Mouse (Mus musculus): ENCODE data around the gene Naaladl2. TPM values are rescaled to one million over a fixed set of nuclear protein-coding genes. Genes with fewer than 3 reads are reported as not detected.

The Naaladl2 gene
- total and polyA plus RNA-seq, 3 experiments = 0.13 TPM; not detected in 2

DNA sequence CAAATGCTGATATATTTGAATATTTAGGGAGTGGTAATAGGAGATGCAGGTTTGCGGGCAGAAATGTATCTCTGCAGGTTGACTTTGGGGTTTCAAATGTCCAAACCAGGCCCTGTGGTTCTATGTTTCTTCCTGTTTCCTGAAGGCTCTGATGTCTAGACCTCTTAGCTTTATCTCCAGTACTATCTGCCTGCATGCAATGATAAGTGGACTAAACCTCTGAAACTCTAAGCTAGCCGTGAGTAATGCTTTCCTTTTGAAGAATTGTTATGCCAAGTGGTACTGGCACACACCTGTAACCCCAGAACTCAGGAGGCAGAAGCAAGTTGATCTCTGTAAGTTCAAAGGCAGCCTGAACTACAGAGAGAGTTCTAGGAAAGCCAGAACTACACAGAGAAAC lies 291.1 kb downstream of the Naaladl2 start:
- no peaks in the 10 kb centered on the region for H3K36me3 ChIP-seq (replicated peaks in 1 of 2; ENCODE audit: control insufficient read depth in 1 of 2, insufficient read depth in 1 of 2, low read length in 1 of 2)
- dilution Hi-C loops (cut with MboI; ENCODE audit: extremely low pct_ligation_motif_present, extremely low pct_unique_long_range_greater_than_20kb, low sequenced_read_pairs) = no loop called here
- no peaks in the 10 kb centered on the region for H3K4me1 ChIP-seq (ENCODE audit: control insufficient read depth in 1 of 2, insufficient read depth in 2 of 2)
- TF ChIP-seq ZNF384 (IDR thresholded peaks at IDR 0.05; ENCODE audit: low read depth, low read length) (no peak), MEF2A (IDR thresholded peaks at IDR 0.05; ENCODE audit: borderline replicate concordance, low read depth, low read length) (no peak)
- H3K4me3 ChIP-seq (replicated peaks in 1 of 3; ENCODE audit: low read depth in 2 of 3, low read length in 2 of 3, poor library complexity in 1 of 3) = no peak overlapping the region
- H3K79me2 ChIP-seq (replicated peaks; ENCODE audit: control insufficient read depth, extremely low read depth, insufficient read depth, poor library complexity, severe bottlenecking) = no peaks in the 10 kb centered on the region
- DNase-seq (ENCODE audit: extremely low read depth) = no peak
- no peak overlapping the region for H3K4me2 ChIP-seq (ENCODE audit: insufficient read depth, low read depth, poor library complexity, severe bottlenecking)
- no peak overlapping the region for H3K27ac ChIP-seq (ENCODE audit: insufficient read depth, low read depth)
- H3K9me3 ChIP-seq (replicated peaks; ENCODE audit: low read length) = peaks cover 26% of the 10 kb centered on the region
- no peak overlapping the region for H3K9ac ChIP-seq (ENCODE audit: insufficient read depth, low read depth)
- in situ Hi-C loops (cut with MboI; ENCODE audit: low pct_ligation_motif_present, low pct_unique_long_range_greater_than_20kb, low sequenced_read_pairs) = no loop called here
- H3K27me3 ChIP-seq (replicated peaks) = no peaks in the 10 kb centered on the region

DNA sequence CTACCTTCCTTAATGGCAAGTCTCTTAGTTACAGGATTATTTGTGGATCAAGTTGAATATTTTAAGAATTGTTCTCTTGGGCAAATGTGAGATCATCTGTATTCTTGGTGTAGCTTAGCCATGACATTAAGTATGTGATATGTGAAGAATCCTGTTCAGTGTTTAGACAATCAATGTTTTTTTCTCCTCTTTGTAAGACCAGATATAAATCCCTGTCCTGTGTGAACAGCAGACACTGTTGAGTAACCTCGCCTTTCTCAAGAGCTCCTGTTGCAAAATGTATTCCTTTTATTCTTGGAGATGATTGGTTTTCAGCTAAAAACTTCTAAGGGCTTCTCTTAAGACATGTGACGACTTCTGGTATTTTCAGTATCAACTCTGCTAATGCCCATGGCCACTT lies 347.3 kb downstream of the Naaladl2 start:
- Histone ChIP-seq H3K9ac (ENCODE audit: insufficient read depth, low read depth) (no peak overlapping the region), H3K36me3 (replicated peaks in 1 of 2; ENCODE audit: control insufficient read depth in 1 of 2, insufficient read depth in 1 of 2, low read length in 1 of 2) (no peaks in the 10 kb centered on the region), H3K4me3 (replicated peaks in 1 of 3; ENCODE audit: low read depth in 2 of 3, low read length in 2 of 3, poor library complexity in 1 of 3) (no peak overlapping the region), H3K9me3 (replicated peaks; ENCODE audit: low read length) (peaks cover 11% of the 10 kb centered on the region), H3K4me2 (ENCODE audit: insufficient read depth, low read depth, poor library complexity, severe bottlenecking) (no peak overlapping the region), H3K27ac (ENCODE audit: insufficient read depth, low read depth) (no peak overlapping the region), H3K79me2 (replicated peaks; ENCODE audit: control insufficient read depth, extremely low read depth, insufficient read depth, poor library complexity, severe bottlenecking) (no peaks in the 10 kb centered on the region), H3K4me1 (ENCODE audit: control insufficient read depth in 1 of 2, insufficient read depth in 2 of 2) (no peaks in the 10 kb centered on the region), H3K27me3 (replicated peaks) (no peaks in the 10 kb centered on the region)
- in situ Hi-C loops (cut with MboI; ENCODE audit: low pct_ligation_motif_present, low pct_unique_long_range_greater_than_20kb, low sequenced_read_pairs) = no loop called here
- TF ChIP-seq KAT2A (IDR thresholded peaks at IDR 0.05; ENCODE audit: insufficient replicate concordance, low read length) (no peak), MAX (IDR thresholded peaks at IDR 0.05; ENCODE audit: low read length) (no peak), MYC (IDR thresholded peaks at IDR 0.05; ENCODE audit: low read depth, low read length) (no peak), MEF2A (IDR thresholded peaks at IDR 0.05; ENCODE audit: borderline replicate concordance, low read depth, low read length) (no peak), USF1 (IDR thresholded peaks at IDR 0.05; ENCODE audit: low read depth, low read length) (no peak), ZNF384 (IDR thresholded peaks at IDR 0.05; ENCODE audit: low read depth, low read length) (no peak), CHD2 (IDR thresholded peaks at IDR 0.05; ENCODE audit: low read length) (no peak), ETS1 (conservative IDR thresholded peaks at IDR 0.05; ENCODE audit: low read depth, low read length) (no peak), E2F4 (IDR thresholded peaks at IDR 0.05; ENCODE audit: insufficient replicate concordance, low read depth, low read length) (no peak), EP300 (IDR thresholded peaks at IDR 0.05; ENCODE audit: low read length) (no peak), SIN3A (IDR thresholded peaks at IDR 0.05; ENCODE audit: low read length) (no peak), USF2 (conservative IDR thresholded peaks at IDR 0.05; ENCODE audit: low read depth, low read length) (no peak)
- dilution Hi-C loops (cut with MboI; ENCODE audit: extremely low pct_ligation_motif_present, extremely low pct_unique_long_range_greater_than_20kb, low sequenced_read_pairs) = no loop called here
- no peak for DNase-seq (ENCODE audit: extremely low read depth)

DNA sequence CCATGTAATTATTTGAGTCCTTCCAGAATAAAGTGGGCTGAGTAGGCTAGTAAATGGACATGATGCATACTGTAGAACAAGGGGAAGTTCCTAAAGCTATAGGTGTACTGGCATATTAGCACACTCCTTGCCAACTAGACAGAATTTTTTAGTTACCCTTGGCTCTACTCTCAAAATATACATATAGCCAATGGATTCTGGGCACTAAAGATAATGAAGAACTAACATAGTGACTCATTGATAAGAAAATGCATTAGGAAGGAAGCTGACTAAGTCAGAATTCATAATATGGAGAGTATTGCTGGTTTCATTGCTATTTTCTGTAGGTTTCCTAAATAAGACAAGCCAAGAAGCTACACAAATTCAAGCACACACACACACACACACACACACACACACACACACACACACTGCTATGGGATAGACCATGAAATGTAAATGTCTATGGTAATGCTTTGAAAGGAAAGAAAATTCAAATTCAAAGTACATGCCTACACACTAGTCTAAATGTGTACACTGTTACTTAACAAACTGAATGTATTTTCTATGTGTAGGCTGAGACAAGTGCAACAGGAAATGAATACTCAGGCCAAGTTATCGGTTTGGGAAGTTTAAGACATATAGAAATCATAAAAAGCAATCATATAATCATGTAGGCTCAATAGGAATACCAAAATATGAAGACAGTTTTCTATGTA lies 356.5 kb downstream of the Naaladl2 start:
- Histone ChIP-seq H3K4me2 (ENCODE audit: insufficient read depth, low read depth, poor library complexity, severe bottlenecking) (no peak overlapping the region), H3K4me3 (replicated peaks in 1 of 3; ENCODE audit: low read depth in 2 of 3, low read length in 2 of 3, poor library complexity in 1 of 3) (no peak overlapping the region), H3K27me3 (replicated peaks) (no peaks in the 10 kb centered on the region), H3K36me3 (replicated peaks in 1 of 2; ENCODE audit: control insufficient read depth in 1 of 2, insufficient read depth in 1 of 2, low read length in 1 of 2) (no peaks in the 10 kb centered on the region), H3K9ac (ENCODE audit: insufficient read depth, low read depth) (no peak overlapping the region), H3K4me1 (ENCODE audit: control insufficient read depth in 1 of 2, insufficient read depth in 2 of 2) (no peaks in the 10 kb centered on the region), H3K79me2 (replicated peaks; ENCODE audit: control insufficient read depth, extremely low read depth, insufficient read depth, poor library complexity, severe bottlenecking) (no peaks in the 10 kb centered on the region), H3K27ac (ENCODE audit: insufficient read depth, low read depth) (no peak overlapping the region), H3K9me3 (replicated peaks; ENCODE audit: low read length) (peaks cover 31% of the 10 kb centered on the region)
- TF ChIP-seq POLR2AphosphoS2 (IDR thresholded peaks at IDR 0.05; ENCODE audit: low read depth, low read length) (no peak), MYC (IDR thresholded peaks at IDR 0.05; ENCODE audit: low read depth, low read length) (no peak), HCFC1 (IDR thresholded peaks at IDR 0.05; ENCODE audit: low read depth, low read length) (no peak), IRF4 (IDR thresholded peaks at IDR 0.05; ENCODE audit: low read depth, low read length) (no peak), MAZ (IDR thresholded peaks at IDR 0.05; ENCODE audit: low read depth, low read length) (no peak), JUND (conservative IDR thresholded peaks at IDR 0.05; ENCODE audit: low read depth, low read length) (no peak), TCF12 (IDR thresholded peaks at IDR 0.05; ENCODE audit: low read depth, low read length) (no peak), GABPA (IDR thresholded peaks at IDR 0.05; ENCODE audit: insufficient replicate concordance, low read depth, low read length) (no peak), ELF1 (IDR thresholded peaks at IDR 0.05; ENCODE audit: low read depth, low read length) (no peak), ETS1 (conservative IDR thresholded peaks at IDR 0.05; ENCODE audit: low read depth, low read length) (no peak), NELFE (IDR thresholded peaks at IDR 0.05; ENCODE audit: low read depth, low read length) (no peak), PAX5 (IDR thresholded peaks at IDR 0.05; ENCODE audit: low read length) (no peak), CHD1 (IDR thresholded peaks at IDR 0.05; ENCODE audit: low read depth, low read length) (no peak), ZNF384 (IDR thresholded peaks at IDR 0.05; ENCODE audit: low read depth, low read length) (no peak), NRF1 (IDR thresholded peaks at IDR 0.05; ENCODE audit: low read depth, low read length) (no peak), E2F4 (IDR thresholded peaks at IDR 0.05; ENCODE audit: insufficient replicate concordance, low read depth, low read length) (no peak)
- in situ Hi-C loops (cut with MboI; ENCODE audit: low pct_ligation_motif_present, low pct_unique_long_range_greater_than_20kb, low sequenced_read_pairs) (no loop called here), dilution Hi-C loops (cut with MboI; ENCODE audit: extremely low pct_ligation_motif_present, extremely low pct_unique_long_range_greater_than_20kb, low sequenced_read_pairs) (no loop called here)
- no peak for DNase-seq (ENCODE audit: extremely low read depth)

Measured in CH12.LX (cell line).